Mouse (Mus musculus) hindbrain, embryonic 13.5 days (tissue): ENCODE measurements around the gene Gmppa. TPM values are rescaled to one million over a fixed set of nuclear protein-coding genes. Genes with fewer than 3 reads are reported as not detected.

Experiments
- ATAC-seq: fragments of 200-750 bp; cut with Nextera tagmentation; 2 replicates; pipeline ENCODE4 v1.8.0; 2017; ENCODE audit warnings: moderate TSS enrichment; ENCODE audit not compliant: low FRiP score
- H3K27ac ChIP-seq: fragments of 300-500 bp; sonication (generic); 2 replicates; pipeline ENCODE4 v1.5.1; 2015; ENCODE audit warnings: inconsistent platforms, mild to moderate bottlenecking, moderate library complexity
- H3K27me3 ChIP-seq: fragments of 300-500 bp; sonication (generic); 2 replicates; pipeline ENCODE4 v1.6.1; 2015; ENCODE audit warnings: mild to moderate bottlenecking, inconsistent platforms
- H3K36me3 ChIP-seq: fragments of 300-500 bp; sonication (generic); 2 replicates; pipeline ENCODE4 v1.6.1; 2015; ENCODE audit warnings: mild to moderate bottlenecking, inconsistent platforms
- H3K4me1 ChIP-seq: fragments of 300-500 bp; sonication (generic); replicated peaks from 2 replicates; pipeline ENCODE4 v1.6.1; 2015; ENCODE audit warnings: inconsistent platforms
- H3K4me2 ChIP-seq: fragments of 300-500 bp; sonication (generic); 2 replicates; pipeline ENCODE4 v1.6.1; 2015; ENCODE audit warnings: inconsistent platforms, mild to moderate bottlenecking, moderate library complexity
- H3K4me3 ChIP-seq: fragments of 300-500 bp; sonication (generic); 2 replicates; pipeline ENCODE4 v1.5.1; 2015; ENCODE audit warnings: mild to moderate bottlenecking, inconsistent platforms
- H3K9ac ChIP-seq: fragments of 300-500 bp; sonication (generic); 2 replicates; pipeline ENCODE4 v1.6.1; 2015; ENCODE audit warnings: mild to moderate bottlenecking, inconsistent platforms
- H3K9me3 ChIP-seq: fragments of 300-500 bp; sonication (generic); 2 replicates; pipeline ENCODE4 v1.6.1; 2016; ENCODE audit warnings: inconsistent platforms
- WGBS: fragments of 180-500 bp; shearing (Covaris S2); methylation state at CpG from one replicate; pipeline ENCODE4 v1.1.7; 2015; 5-methylcytosine and 5-hydroxymethylcytosine counted together
- polyA plus RNA-seq: library from polyadenylated mRNA; unstranded; fragments of >200 nt; fragmentation: Nextera tagmentation; extraction: Ambion mirVana; gene quantifications from 2 replicates; pipeline ENCODE4 v1.2.1, GENCODE M21; 2015

The Gmppa gene
- polyA plus RNA-seq, 1 experiment from 2014 or later, result 84.4 TPM

DNA sequence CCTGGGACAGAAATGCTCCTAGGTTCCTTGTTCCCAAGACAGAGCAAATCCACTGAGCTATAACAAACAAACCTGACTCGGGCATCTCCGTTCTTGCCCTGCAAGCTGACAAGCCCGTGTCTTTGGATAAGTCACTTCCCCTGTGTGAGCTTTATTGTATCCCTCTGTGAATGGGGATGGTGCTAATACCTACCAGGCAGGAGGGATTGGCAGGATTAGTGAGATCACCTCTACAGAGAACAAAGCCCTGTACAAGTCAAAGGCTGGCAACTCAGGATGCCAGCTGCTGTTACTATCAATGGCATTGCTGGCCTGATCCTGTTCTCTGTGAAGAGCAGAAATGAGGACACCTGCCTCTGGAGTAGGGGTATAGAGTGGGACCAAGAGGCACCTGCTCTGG is 30.2 kb upstream of the Gmppa start:
- no peak overlapping the region for H3K4me3 ChIP-seq
- H3K9me3 ChIP-seq, result no peaks in the 10 kb centered on the region
- WGBS, result 88% methylated on average over 3 of the region's 3 CpGs
- H3K27me3 ChIP-seq, result 0 out of 2 replicates have a peak, but pooled peaks cover 3% of the 10 kb centered on the region
- no peak overlapping the region for H3K9ac ChIP-seq
- no peak overlapping the region for H3K27ac ChIP-seq
- peaks cover 7% of the 10 kb centered on the region for H3K4me1 ChIP-seq
- ATAC-seq, result no peak
- H3K36me3 ChIP-seq, result peaks cover 69% of the 10 kb centered on the region
- no peak overlapping the region for H3K4me2 ChIP-seq

- WGBS, result 96% methylated on average over 15 of the region's 15 CpGs
- peaks cover 63% of the 10 kb centered on the region for H3K36me3 ChIP-seq
Measured at GRCm38 (mm10) chr1:75406173-75406572, 29.6 kb upstream of the Gmppa start.

DNA sequence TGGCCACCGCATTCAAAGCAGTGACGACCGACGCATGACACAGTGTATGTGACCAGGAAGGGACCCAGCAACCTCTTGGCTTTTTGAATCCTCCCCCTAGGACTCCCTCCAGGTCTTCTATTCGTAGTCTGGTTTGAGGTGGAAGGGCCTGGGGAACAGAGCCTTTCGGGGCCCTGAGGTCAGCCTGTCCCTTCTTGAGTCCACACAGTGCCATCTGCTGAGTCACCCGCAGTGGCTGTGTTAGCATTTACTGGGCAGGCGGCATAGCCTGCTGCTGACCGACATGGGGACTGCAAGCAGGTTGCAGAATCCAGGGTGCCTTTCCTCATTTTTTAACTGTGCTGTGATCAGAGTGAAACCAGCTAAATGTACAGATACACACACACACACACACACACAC is 28.7 kb upstream of the Gmppa start:
- no peak overlapping the region for H3K9ac ChIP-seq
- WGBS, result 94% methylated on average over 9 of the region's 9 CpGs
- no peak overlapping the region for H3K27ac ChIP-seq
- 0 out of 2 replicates have a peak, but pooled peaks cover 3% of the 10 kb centered on the region for H3K27me3 ChIP-seq
- peaks cover 54% of the 10 kb centered on the region for H3K36me3 ChIP-seq
- H3K4me3 ChIP-seq, result no peak overlapping the region
- no peak overlapping the region for H3K4me2 ChIP-seq
- no peaks in the 10 kb centered on the region for H3K9me3 ChIP-seq
- peaks cover 6% of the 10 kb centered on the region; the same call in 1 of the 2 replicates for H3K4me1 ChIP-seq
- ATAC-seq, result no peak

More at GRCm38 (mm10) chr1:75406173-75406572, 29.6 kb upstream of the Gmppa start:
- no peak overlapping the region for H3K4me2 ChIP-seq
- 0 out of 2 replicates have a peak, but pooled peaks cover 3% of the 10 kb centered on the region for H3K27me3 ChIP-seq
- peaks cover 6% of the 10 kb centered on the region; the same call in 1 of the 2 replicates for H3K4me1 ChIP-seq
- no peak overlapping the region for H3K4me3 ChIP-seq
- H3K9me3 ChIP-seq, result no peaks in the 10 kb centered on the region
- no peak overlapping the region for H3K9ac ChIP-seq
- no peak overlapping the region for H3K27ac ChIP-seq
- ATAC-seq, result no peak

GRCm38 (mm10) chr1:75408210-75408609 is 27.5 kb upstream of the Gmppa start:
- Histone ChIP-seq H3K4me1 (peaks cover 6% of the 10 kb centered on the region; the same call in 1 of the 2 replicates), H3K27me3 (0 out of 2 replicates have a peak, but pooled peaks cover 3% of the 10 kb centered on the region), H3K27ac (no peak overlapping the region), H3K4me2 (no peak overlapping the region), H3K9ac (no peak overlapping the region), H3K9me3 (no peaks in the 10 kb centered on the region), H3K36me3 (peaks cover 43% of the 10 kb centered on the region), H3K4me3 (no peak overlapping the region)
- 76% methylated on average over 4 of the region's 4 CpGs for WGBS
- ATAC-seq, result no peak

DNA sequence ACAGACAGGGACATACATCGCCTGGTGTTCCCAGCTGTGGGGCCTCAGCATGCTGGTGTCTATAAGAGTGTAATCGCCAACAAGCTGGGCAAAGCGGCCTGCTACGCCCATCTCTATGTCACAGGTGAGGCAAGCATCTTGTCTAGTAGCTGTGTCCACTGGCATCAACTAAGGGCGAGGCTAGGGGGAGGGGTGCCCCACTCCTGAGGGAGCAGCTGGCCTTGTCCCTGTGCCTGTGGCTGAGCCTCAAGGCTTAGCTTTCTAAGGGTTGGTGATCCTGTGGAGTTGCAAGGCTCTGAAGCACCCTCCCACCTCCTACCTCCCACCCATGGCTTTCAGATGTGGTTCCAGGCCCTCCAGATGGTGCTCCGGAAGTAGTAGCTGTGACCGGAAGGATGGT is 25.8 kb upstream of the Gmppa start:
- peaks cover 12% of the 10 kb centered on the region; the same call in 1 of the 2 replicates for H3K4me1 ChIP-seq
- H3K36me3 ChIP-seq, result peaks cover 30% of the 10 kb centered on the region
- no peak overlapping the region for H3K4me3 ChIP-seq
- H3K4me2 ChIP-seq, result no peak overlapping the region
- H3K27me3 ChIP-seq, result 0 out of 2 replicates have a peak, but pooled peaks cover under 1% of the 10 kb centered on the region
- no peak overlapping the region for H3K27ac ChIP-seq
- no peaks in the 10 kb centered on the region for H3K9me3 ChIP-seq
- H3K9ac ChIP-seq, result no peak overlapping the region
- WGBS, result 95% methylated on average over 7 of the region's 7 CpGs
- ATAC-seq, result no peak

DNA sequence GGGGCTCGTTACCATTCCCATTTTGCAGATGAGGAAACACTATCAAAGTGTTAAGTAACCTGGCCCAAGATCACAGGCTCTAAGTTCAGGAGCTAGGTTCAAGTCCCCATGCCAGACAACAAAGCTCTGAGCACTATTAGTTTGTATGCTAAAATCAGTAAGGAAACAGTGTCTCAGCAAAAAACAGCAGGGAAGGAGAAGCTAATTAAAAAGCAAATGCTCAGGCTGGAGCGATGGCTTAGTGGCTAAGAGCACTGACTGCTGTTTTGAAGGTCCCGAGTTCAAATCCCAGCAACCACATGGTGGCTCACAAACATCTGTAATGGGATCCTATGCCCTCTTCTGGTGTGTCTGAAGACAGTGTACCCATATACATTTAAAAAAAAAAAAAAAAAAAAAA is 23.5 kb upstream of the Gmppa start:
- 96% methylated on average over 3 of the region's 3 CpGs for WGBS
- Histone ChIP-seq H3K9ac (no peak overlapping the region), H3K9me3 (no peaks in the 10 kb centered on the region), H3K27me3 (0 out of 2 replicates have a peak, but pooled peaks cover 7% of the 10 kb centered on the region), H3K36me3 (peaks cover 31% of the 10 kb centered on the region), H3K27ac (no peak overlapping the region), H3K4me3 (no peak overlapping the region), H3K4me1 (peaks cover 12% of the 10 kb centered on the region; the same call in 1 of the 2 replicates), H3K4me2 (no peak overlapping the region)
- ATAC-seq, result no peak

- peaks cover 36% of the 10 kb centered on the region for H3K36me3 ChIP-seq
- no peak overlapping the region for H3K4me2 ChIP-seq
- no peak overlapping the region for H3K4me3 ChIP-seq
- no peak overlapping the region for H3K27ac ChIP-seq
- peaks cover 18% of the 10 kb centered on the region; the same call in 1 of the 2 replicates for H3K27me3 ChIP-seq
- no peaks in the 10 kb centered on the region for H3K9me3 ChIP-seq
- WGBS, result 51% methylated on average over 3 of the region's 3 CpGs
- peaks cover 12% of the 10 kb centered on the region; the same call in 1 of the 2 replicates for H3K4me1 ChIP-seq
- H3K9ac ChIP-seq, result no peak overlapping the region
- no peak for ATAC-seq
Measured at GRCm38 (mm10) chr1:75413749-75414148, 22.0 kb upstream of the Gmppa start.

DNA sequence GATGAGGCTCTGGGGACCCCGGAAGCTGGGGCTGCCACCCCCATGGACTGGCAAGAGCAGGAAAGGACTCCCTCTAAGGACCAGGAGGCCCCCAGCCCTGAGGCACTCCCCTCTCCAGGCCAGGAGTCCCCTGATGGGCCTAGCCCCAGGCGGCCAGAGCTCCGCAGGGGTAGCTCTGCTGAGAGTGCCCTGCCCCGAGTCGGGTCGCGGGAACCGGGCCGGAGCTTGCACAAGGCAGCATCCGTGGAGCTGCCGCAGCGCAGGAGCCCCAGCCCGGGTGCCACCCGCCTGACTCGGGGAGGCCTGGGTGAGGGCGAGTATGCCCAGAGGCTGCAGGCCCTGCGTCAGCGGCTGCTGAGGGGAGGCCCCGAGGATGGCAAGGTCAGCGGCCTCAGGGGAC is 13.9 kb upstream of the Gmppa start:
- H3K4me2 ChIP-seq, result peak overlapping the region; percentile 57
- H3K4me3 ChIP-seq, result peak overlapping the region; percentile 35
- H3K9me3 ChIP-seq, result no peaks in the 10 kb centered on the region
- no peak overlapping the region for H3K27ac ChIP-seq
- ATAC-seq, result no peak
- H3K4me1 ChIP-seq, result peaks cover 40% of the 10 kb centered on the region
- peak overlapping the region; percentile 69 for H3K9ac ChIP-seq
- WGBS, result 4% methylated on average over 19 of the region's 20 CpGs
- H3K27me3 ChIP-seq, result peaks cover 73% of the 10 kb centered on the region
- H3K36me3 ChIP-seq, result peaks cover 21% of the 10 kb centered on the region; the same call in 1 of the 2 replicates

GRCm38 (mm10) chr1:75422216-75422822 is 13.4 kb upstream of the Gmppa start:
- H3K9me3 ChIP-seq, result no peaks in the 10 kb centered on the region
- H3K9ac ChIP-seq, result peak overlapping the region; percentile 69
- H3K27me3 ChIP-seq, result peaks cover 77% of the 10 kb centered on the region
- peaks cover 18% of the 10 kb centered on the region; the same call in 1 of the 2 replicates for H3K36me3 ChIP-seq
- ATAC-seq, result 0 out of 2 replicates have a peak, but pooled peaks have one; percentile 9
- H3K4me3 ChIP-seq, result peak overlapping the region; percentile 35
- H3K27ac ChIP-seq, result no peak overlapping the region
- 5% methylated on average over 32 of the region's 32 CpGs for WGBS
- H3K4me1 ChIP-seq, result peaks cover 40% of the 10 kb centered on the region
- H3K4me2 ChIP-seq, result peak overlapping the region; percentile 57

DNA sequence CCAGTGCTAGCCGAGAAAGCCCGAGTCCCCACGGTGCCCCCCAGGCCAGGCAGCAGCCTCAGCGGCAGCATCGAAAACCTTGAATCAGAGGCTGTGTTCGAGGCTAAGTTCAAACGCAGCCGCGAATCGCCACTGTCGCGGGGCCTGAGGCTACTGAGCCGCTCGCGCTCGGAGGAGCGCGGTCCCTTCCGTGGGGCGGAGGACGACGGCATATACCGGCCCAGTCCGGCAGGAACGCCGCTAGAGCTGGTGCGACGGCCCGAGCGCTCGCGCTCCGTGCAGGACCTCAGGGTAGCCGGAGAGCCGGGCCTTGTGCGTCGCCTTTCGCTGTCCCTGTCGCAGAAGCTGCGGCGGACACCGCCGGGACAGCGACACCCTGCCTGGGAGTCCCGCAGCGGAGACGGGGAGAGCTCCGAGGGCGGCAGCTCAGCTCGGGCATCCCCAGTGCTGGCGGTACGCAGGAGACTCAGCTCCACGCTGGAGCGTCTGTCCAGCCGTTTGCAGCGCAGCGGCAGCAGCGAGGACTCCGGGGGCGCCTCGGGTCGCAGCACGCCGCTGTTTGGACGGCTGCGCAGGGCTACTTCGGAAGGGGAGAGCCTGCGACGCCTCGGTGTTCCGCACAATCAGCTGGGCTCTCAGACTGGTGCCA is 12.8 kb upstream of the Gmppa start:
- peak overlapping the region; percentile 35 for H3K4me3 ChIP-seq
- H3K9ac ChIP-seq, result peak overlapping the region; percentile 69
- H3K9me3 ChIP-seq, result no peaks in the 10 kb centered on the region
- H3K27ac ChIP-seq, result no peak overlapping the region
- WGBS, result under 1% methylated on average over 71 of the region's 71 CpGs
- H3K4me2 ChIP-seq, result peak overlapping the region; percentile 57
- peaks cover 40% of the 10 kb centered on the region for H3K4me1 ChIP-seq
- H3K36me3 ChIP-seq, result peaks cover 13% of the 10 kb centered on the region; the same call in 1 of the 2 replicates
- H3K27me3 ChIP-seq, result peaks cover 78% of the 10 kb centered on the region
- ATAC-seq, result peak; percentile 35; the same call in 1 of the 2 replicates

DNA sequence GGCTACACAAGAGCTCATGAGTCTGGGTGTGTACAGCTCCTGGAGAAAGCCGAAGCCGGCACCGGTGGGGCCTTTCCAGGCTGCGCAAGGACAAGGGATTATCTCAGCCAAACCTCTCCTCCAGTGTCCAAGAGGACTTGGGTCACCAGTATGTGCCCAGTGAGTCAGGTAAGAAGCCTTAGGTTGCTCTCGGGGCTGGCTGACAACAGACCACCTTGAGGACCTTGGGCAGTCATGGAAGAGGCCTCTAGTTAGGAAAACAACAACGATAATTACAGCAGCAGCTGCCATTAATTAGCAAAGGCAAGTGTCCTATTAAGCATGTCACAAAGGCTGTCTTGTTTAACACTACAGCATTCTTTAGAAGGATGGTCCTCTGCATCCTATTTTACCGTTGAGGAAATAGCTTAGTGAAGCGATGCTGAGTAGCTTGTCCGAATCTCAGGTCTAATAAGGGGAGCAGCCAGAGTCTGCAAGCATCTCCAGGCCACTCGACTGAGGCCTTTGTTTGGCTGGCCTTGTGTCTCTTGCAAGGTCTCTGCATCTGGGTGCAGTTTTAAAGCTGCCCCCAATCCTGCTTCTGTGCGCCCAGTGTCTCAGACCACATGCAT is 11.8 kb upstream of the Gmppa start:
- Histone ChIP-seq H3K9me3 (no peaks in the 10 kb centered on the region), H3K9ac (no peak overlapping the region), H3K4me3 (no peak overlapping the region), H3K36me3 (peaks cover 7% of the 10 kb centered on the region), H3K27ac (no peak overlapping the region), H3K4me1 (peaks cover 40% of the 10 kb centered on the region), H3K4me2 (no peak overlapping the region), H3K27me3 (peaks cover 79% of the 10 kb centered on the region)
- ATAC-seq, result no peak
- 47% methylated on average over 11 of the region's 11 CpGs for WGBS

DNA sequence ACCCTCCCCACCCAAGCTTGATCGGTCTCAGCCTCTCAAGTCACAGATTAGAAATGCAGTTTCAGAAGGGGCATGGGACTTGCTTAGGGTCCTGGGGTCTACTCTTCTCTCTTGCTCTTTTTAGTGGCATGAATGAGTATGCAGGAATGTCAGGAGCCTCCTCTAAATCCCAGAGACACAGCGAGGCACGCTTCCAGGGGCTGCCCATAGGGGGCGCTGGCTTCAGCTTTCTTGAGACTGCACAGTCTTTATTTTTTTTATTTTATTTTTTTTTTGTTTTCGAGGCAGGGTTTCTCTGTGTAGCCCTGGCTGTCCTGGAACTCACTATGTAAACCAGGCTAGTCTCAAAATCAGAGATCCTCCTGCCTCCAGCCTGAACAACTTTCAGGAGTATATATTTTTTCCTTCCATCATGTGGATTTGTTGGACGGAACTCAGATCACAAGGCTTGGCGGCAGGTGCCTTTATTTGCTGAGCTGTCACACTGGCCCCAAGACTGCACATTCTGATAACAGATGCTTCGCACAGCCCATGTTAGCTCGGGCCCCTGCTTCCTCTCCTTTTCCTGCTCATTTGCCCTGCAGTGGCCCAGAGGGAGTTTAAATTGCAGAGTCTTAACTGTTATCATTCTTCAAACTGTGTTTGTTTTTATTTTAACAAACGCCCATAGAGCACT is 9.8 kb upstream of the Gmppa start:
- 33% methylated on average over 10 of the region's 10 CpGs for WGBS

More for the DNA sequence above, 9.8 kb upstream of the Gmppa start:
- H3K27me3 ChIP-seq, result peaks cover 78% of the 10 kb centered on the region
- no peak for ATAC-seq
- no peak overlapping the region for H3K9ac ChIP-seq
- H3K27ac ChIP-seq, result no peak overlapping the region
- H3K36me3 ChIP-seq, result peaks cover 6% of the 10 kb centered on the region
- peaks cover 40% of the 10 kb centered on the region for H3K4me1 ChIP-seq
- H3K4me2 ChIP-seq, result no peak overlapping the region
- no peak overlapping the region for H3K4me3 ChIP-seq
- no peaks in the 10 kb centered on the region for H3K9me3 ChIP-seq
